Mouse (Mus musculus) lung, postnatal 36 days (tissue): ENCODE results near the gene Vmn1r14.
"Not testable (repeated sequence)": the region's sequence is repeated elsewhere in the genome, so short reads cannot be mapped to it uniquely, and the experiment has no call there.

ENCODE experiments used
- DNase-seq: peaks from one replicate; pipeline ENCODE4 v3.0.0; 2022; ENCODE audit warnings: mixed read lengths

Vmn1r14 gene

DNA sequence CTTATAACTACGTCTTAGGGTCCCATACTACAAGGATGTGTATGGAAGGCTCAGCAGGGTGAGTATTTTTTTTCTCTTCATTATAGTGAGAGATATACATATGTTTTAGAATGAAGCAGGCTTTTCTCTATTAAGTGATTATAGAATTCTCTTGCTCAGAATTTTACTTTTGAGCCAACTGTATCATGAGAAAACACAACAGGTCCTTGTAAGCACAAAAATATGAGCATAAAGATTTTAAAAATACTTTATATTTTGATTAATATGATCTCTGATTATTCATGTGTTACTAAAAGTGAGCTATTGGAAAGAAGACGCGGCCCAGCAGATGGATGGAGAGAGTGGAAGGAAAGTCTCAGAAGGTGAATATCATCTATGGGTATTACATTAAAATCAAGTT lies at the start of gene Vmn1r14:
Vmn1r14 (plus strand) TSS at position 301 of the 400 bp plus-strand sequence.
- no peak for DNase-seq

GRCm38 (mm10) chr6:57190016-57190415 lies 41.5 kb upstream of the Vmn1r14 start:
- not testable (repeated sequence) for DNase-seq

GRCm38 (mm10) chr6:57202990-57203389 lies 28.5 kb upstream of the Vmn1r14 start, which contains the start of gene Vmn1r13:
Gene Vmn1r13 (plus strand): TSS chr6:57203290.
- DNase-seq, result not testable (repeated sequence)

DNA sequence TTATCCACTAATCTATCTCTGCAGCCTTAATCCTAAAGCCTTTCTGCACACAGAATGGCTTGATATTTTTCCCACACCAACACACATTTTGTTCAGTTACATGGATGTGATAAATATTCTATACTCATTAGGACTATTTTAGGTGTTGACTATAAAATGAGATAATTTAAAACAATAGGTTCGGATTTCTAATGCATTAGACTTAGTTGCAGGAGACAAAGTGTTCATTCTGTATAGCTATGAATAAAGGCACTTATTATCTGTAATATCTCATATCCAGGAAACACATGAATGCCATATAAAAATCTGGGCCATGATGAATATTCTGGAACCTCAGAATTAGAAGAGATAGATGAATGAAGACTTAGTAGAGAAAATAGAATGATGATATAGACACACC lies 26.2 kb downstream of the Vmn1r14 start, which contains the start of gene Vmn1r15:
Vmn1r15 (plus strand) TSS at position 301 of the 400 bp plus-strand sequence.
- DNase-seq, result no peak

- no peak for DNase-seq
Measured at GRCm38 (mm10) chr6:57260990-57261389, 29.5 kb downstream of the Vmn1r14 start.

DNA sequence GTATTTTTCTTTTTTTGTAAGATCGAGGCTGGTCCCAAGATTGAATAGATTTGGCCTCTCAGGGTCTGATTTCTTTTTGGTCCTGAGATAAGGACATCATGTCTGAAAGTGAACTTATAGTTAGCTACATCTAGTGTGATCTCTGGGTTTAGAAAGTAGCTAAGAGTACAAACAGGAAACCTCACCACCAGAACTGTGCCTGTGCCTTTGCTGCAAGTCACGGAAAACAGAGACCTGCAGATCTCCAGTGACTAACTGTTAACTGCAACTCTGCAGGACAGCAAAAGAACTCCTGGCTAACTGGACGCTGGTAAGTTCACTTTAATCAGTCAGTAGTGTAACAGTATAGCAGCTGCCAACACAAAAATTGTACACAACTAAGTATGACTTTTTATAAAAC lies 40.4 kb downstream of the Vmn1r14 start:
- DNase-seq, result no peak

GRCm38 (mm10) chr6:57272517-57272916 lies 41.0 kb downstream of the Vmn1r14 start:
- no peak for DNase-seq

DNA sequence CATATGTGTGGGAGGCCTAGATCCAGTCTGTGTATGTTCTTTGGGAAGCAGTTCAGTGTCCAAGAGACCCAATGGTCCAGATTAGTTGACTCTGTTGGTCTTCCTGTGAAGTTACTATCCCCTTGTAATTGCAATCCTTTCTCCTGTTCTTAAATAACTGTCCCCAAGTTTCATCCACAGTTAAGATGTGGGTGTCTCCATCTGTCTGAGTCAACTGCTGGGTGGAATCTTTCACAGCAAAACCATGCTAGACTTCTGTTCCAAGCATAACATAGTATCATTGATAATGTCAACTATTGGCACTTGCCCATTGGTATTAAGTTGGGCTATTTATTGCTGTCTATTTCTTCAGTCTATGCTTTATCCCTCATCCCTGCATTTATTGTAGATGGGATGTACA lies 47.5 kb downstream of the Vmn1r14 start:
- no peak for DNase-seq
